Mouse (Mus musculus): ENCODE results near the gene Desi1.

Desi1 gene

GRCm38 (mm10) chr15:82033762-82034161 is at the start of gene Desi1:
Gene Desi1 (minus strand): TSS chr15:82033862.
- no peak for DNase-seq (ENCODE audit: low read depth)

GRCm38 (mm10) chr15:82081161-82081560 is 47.5 kb upstream of the Desi1 start:
- DNase-seq (ENCODE audit: low read depth), result no peak

GRCm38 (mm10) chr15:82079883-82080282 is 46.2 kb upstream of the Desi1 start:
- no peak for DNase-seq (ENCODE audit: low read depth)

- DNase-seq (ENCODE audit: low read depth), result no peak
Measured at GRCm38 (mm10) chr15:82073490-82073889, 39.8 kb upstream of the Desi1 start.

- DNase-seq (ENCODE audit: low read depth), result no peak
Measured at GRCm38 (mm10) chr15:82071816-82072469, 38.3 kb upstream of the Desi1 start.

GRCm38 (mm10) chr15:82069898-82070297 is 36.2 kb upstream of the Desi1 start, which contains the start of gene Mei1:
Gene Mei1 (plus strand): TSS chr15:82069996.
- no peak for DNase-seq (ENCODE audit: low read depth)

- peak; percentile 72 for DNase-seq (ENCODE audit: low read depth)
Measured at GRCm38 (mm10) chr15:82065511-82065910, 31.8 kb upstream of the Desi1 start.

GRCm38 (mm10) chr15:82063909-82064308 is 30.2 kb upstream of the Desi1 start:
- no peak for DNase-seq (ENCODE audit: low read depth)

- no peak for DNase-seq (ENCODE audit: low read depth)
Measured at GRCm38 (mm10) chr15:82058719-82059201, 25.1 kb upstream of the Desi1 start, which contains the start of gene 4930407I10Rik. Gene 4930407I10Rik (plus strand): TSS chr15:82059151.

- DNase-seq (ENCODE audit: low read depth), result no peak
Measured at GRCm38 (mm10) chr15:82052544-82052943, 18.9 kb upstream of the Desi1 start.

GRCm38 (mm10) chr15:82047080-82047883 is 13.6 kb upstream of the Desi1 start, which contains the start of gene Snu13:
Gene Snu13 (minus strand): TSS chr15:82047598.
- DNase-seq (ENCODE audit: low read depth), result peak; percentile 76

- no peak for DNase-seq (ENCODE audit: low read depth)
Measured at GRCm38 (mm10) chr15:82046246-82046891, 12.7 kb upstream of the Desi1 start.

- no peak for DNase-seq (ENCODE audit: low read depth)
Measured at GRCm38 (mm10) chr15:82044166-82044784, 10.6 kb upstream of the Desi1 start.

GRCm38 (mm10) chr15:82040650-82041049 is 7.0 kb upstream of the Desi1 start:
- peak; percentile 48 for DNase-seq (ENCODE audit: low read depth)

- DNase-seq (ENCODE audit: low read depth), result no peak
Measured at GRCm38 (mm10) chr15:82035904-82036689, 2.4 kb upstream of the Desi1 start.

GRCm38 (mm10) chr15:82032386-82032785 is 1.3 kb downstream of the Desi1 start:
- no peak for DNase-seq (ENCODE audit: low read depth)

- DNase-seq (ENCODE audit: low read depth), result no peak
Measured at GRCm38 (mm10) chr15:82027726-82028125, 5.9 kb downstream of the Desi1 start.

- no peak for DNase-seq (ENCODE audit: low read depth)
Measured at GRCm38 (mm10) chr15:82027276-82027675, 6.4 kb downstream of the Desi1 start.

GRCm38 (mm10) chr15:82023965-82024635 is 9.6 kb downstream of the Desi1 start:
- DNase-seq (ENCODE audit: low read depth), result no peak

GRCm38 (mm10) chr15:82022535-82023088 is 11.1 kb downstream of the Desi1 start:
- DNase-seq (ENCODE audit: low read depth), result no peak
